Mouse (Mus musculus) brain, embryonic 14.5 days (tissue): ENCODE data around the gene Ccdc74a.

ENCODE experiments used
- CTCF ChIP-seq: fragments of 200-500 bp; IDR thresholded peaks from 2 replicates; pipeline ENCODE4 v1.5.1; 2012; ENCODE audit warnings: inconsistent platforms, mild to moderate bottlenecking, moderate library complexity, borderline replicate concordance; ENCODE audit not compliant: insufficient read depth, insufficient read length; ENCODE audit errors: extremely low read depth
- POLR2A ChIP-seq: fragments of 200-500 bp; IDR thresholded peaks from 2 replicates; pipeline ENCODE4 v1.6.1; 2012; ENCODE audit warnings: mild to moderate bottlenecking, inconsistent platforms, borderline replicate concordance; ENCODE audit not compliant: poor library complexity, insufficient read depth, insufficient read length, severe bottlenecking; ENCODE audit errors: extremely low read depth

GRCm38 (mm10) chr16:17626269-17626555 is 20.1 kb upstream of the Ccdc74a start:
- TF ChIP-seq POLR2A, result no peak
- TF ChIP-seq CTCF, result no peak
